Mouse (Mus musculus) heart, embryonic 14.5 days (tissue): Measurements from ENCODE around the gene Pla2g6. TPM values are rescaled to one million over a fixed set of nuclear protein-coding genes. Genes with fewer than 3 reads are reported as not detected.

Source experiments
- ATAC-seq: fragments of 200-750 bp; cut with Nextera tagmentation; 2 replicates; pipeline ENCODE4 v1.8.0; 2017; ENCODE audit warnings: low read depth, moderate TSS enrichment; ENCODE audit not compliant: insufficient number of reproducible peaks, insufficient read depth, low FRiP score
- H3K27ac ChIP-seq, 2 experiments: fragments of 200-500 bp in 1 of 2; fragments of 300-500 bp in 1 of 2; sonication (generic) in 1 of 2; replicated peaks in 1 of 2; 2 replicates each; pipeline ENCODE4 v1.5.1; 2012 to 2014; ENCODE audit warnings: low read depth in 2 of 2, low read length in 2 of 2, control low read depth in 1 of 2, mild to moderate bottlenecking in 1 of 2, mixed read lengths in 1 of 2; ENCODE audit not compliant: control insufficient read depth in 1 of 2, insufficient read depth in 1 of 2
- H3K27me3 ChIP-seq: fragments of 300-500 bp; sonication (generic); 2 replicates; pipeline ENCODE4 v1.6.1; 2014; ENCODE audit warnings: mild to moderate bottlenecking, low read length, control low read depth; ENCODE audit not compliant: control insufficient read depth, insufficient read depth
- H3K36me3 ChIP-seq: fragments of 300-500 bp; sonication (generic); 2 replicates; pipeline ENCODE4 v1.6.1; 2014; ENCODE audit warnings: mild to moderate bottlenecking, control low read depth, low read length, mixed read lengths; ENCODE audit not compliant: control insufficient read depth, insufficient read depth
- H3K4me1 ChIP-seq, 2 experiments: fragments of 200-500 bp in 1 of 2; fragments of 300-500 bp in 1 of 2; sonication (generic) in 1 of 2; 2 replicates each; pipeline ENCODE4 v1.6.1; 2012 to 2014; ENCODE audit warnings: low read length in 2 of 2, control low read depth in 1 of 2, mixed read lengths in 1 of 2; ENCODE audit not compliant: control insufficient read depth in 2 of 2, insufficient read depth in 2 of 2
- H3K4me2 ChIP-seq: fragments of 300-500 bp; sonication (generic); 2 replicates; pipeline ENCODE4 v1.6.1; 2014; ENCODE audit warnings: mild to moderate bottlenecking, low read length
- H3K4me3 ChIP-seq, 2 experiments: fragments of 200-500 bp in 1 of 2; fragments of 300-500 bp in 1 of 2; sonication (generic) in 1 of 2; 2 replicates each; pipeline ENCODE4 v1.5.1; 2012 to 2014; ENCODE audit warnings: low read length in 2 of 2, mild to moderate bottlenecking in 2 of 2, control low read depth in 1 of 2, low read depth in 1 of 2, moderate library complexity in 1 of 2; ENCODE audit not compliant: control insufficient read depth in 1 of 2, insufficient read depth in 1 of 2
- H3K9ac ChIP-seq: fragments of 300-500 bp; sonication (generic); 2 replicates; pipeline ENCODE4 v1.6.1; 2014; ENCODE audit warnings: mild to moderate bottlenecking, low read length
- H3K9me3 ChIP-seq: fragments of 300-500 bp; sonication (generic); 2 replicates; pipeline ENCODE4 v1.6.1; 2016; ENCODE audit warnings: low read length, control low read depth; ENCODE audit not compliant: control insufficient read depth
- WGBS: fragments of 180-500 bp; shearing (Covaris S2); extraction: QIAGEN DNeasy Blood & Tissue Kit; methylation state at CpG from one replicate; pipeline ENCODE4 v1.1.7; 2014; 5-methylcytosine and 5-hydroxymethylcytosine counted together
- polyA plus RNA-seq: library from polyadenylated mRNA; unstranded; fragments of >200 nt; fragmentation: Nextera tagmentation; extraction: Ambion mirVana; gene quantifications from 2 replicates; pipeline ENCODE4 v1.2.1, GENCODE M21; 2014

The Pla2g6 gene
- polyA plus RNA-seq, 1 experiment from 2014 or later: 11.7 TPM

DNA sequence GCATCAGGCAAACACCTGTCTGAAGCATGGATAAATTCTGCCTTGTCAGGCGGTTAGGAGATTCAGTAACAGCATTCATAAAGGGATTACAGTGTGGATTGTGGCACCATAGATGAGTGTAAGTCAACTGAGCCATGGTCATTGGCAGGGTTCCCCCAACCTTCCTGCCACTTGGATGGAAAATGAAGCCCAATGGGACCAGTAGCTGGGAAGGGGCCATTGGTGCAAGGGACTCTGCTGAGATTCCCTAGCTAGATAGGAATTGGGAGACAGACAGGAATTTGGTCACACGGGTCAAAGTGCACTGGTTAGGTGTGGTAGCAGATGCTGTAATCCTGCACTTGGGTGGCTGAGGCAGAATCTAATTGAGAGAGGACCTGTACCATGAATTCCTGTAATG is 78.0 kb downstream of the Pla2g6 start:
- 81% methylated on average over 2 of the region's 2 CpGs for WGBS
- H3K9ac ChIP-seq: no peak overlapping the region
- no peak overlapping the region for H3K4me3 ChIP-seq
- H3K9me3 ChIP-seq: no peaks in the 10 kb centered on the region
- peaks cover 18% of the 10 kb centered on the region for H3K27me3 ChIP-seq
- H3K4me2 ChIP-seq: no peak overlapping the region
- peaks cover 9 to 19% of the 10 kb centered on the region in 2 experiments for H3K4me1 ChIP-seq
- no peak for ATAC-seq
- peaks cover 34% of the 10 kb centered on the region for H3K36me3 ChIP-seq
- H3K27ac ChIP-seq: no peak overlapping the region

DNA sequence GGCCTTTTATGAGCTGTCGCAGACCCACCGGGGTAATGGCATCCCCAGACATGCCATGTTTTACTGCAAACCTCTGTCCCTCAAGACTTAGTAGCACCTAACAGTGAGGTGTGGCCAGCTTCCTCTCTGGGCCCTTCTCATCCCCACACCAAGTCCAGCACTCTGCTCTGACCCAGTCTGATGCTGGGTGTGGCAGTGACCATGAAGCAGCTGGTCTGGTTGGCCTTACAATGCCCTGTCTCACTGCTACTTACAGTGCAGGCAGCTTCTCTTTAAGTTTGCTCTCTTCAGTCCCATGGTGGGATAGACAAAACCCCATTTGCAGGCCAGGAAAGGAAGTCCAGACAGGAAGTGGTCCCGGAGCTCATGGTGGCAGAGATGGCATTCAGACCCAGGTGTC is 82.9 kb downstream of the Pla2g6 start:
- Histone ChIP-seq H3K4me1 (peaks cover 18 to 23% of the 10 kb centered on the region in 2 experiments), H3K4me2 (no peak overlapping the region), H3K36me3 (peaks cover 59% of the 10 kb centered on the region), H3K27ac (no peak overlapping the region), H3K27me3 (no peaks in the 10 kb centered on the region), H3K4me3 (no peak overlapping the region), H3K9ac (no peak overlapping the region), H3K9me3 (no peaks in the 10 kb centered on the region)
- 85% methylated on average over 3 of the region's 3 CpGs for WGBS
- no peak for ATAC-seq

DNA sequence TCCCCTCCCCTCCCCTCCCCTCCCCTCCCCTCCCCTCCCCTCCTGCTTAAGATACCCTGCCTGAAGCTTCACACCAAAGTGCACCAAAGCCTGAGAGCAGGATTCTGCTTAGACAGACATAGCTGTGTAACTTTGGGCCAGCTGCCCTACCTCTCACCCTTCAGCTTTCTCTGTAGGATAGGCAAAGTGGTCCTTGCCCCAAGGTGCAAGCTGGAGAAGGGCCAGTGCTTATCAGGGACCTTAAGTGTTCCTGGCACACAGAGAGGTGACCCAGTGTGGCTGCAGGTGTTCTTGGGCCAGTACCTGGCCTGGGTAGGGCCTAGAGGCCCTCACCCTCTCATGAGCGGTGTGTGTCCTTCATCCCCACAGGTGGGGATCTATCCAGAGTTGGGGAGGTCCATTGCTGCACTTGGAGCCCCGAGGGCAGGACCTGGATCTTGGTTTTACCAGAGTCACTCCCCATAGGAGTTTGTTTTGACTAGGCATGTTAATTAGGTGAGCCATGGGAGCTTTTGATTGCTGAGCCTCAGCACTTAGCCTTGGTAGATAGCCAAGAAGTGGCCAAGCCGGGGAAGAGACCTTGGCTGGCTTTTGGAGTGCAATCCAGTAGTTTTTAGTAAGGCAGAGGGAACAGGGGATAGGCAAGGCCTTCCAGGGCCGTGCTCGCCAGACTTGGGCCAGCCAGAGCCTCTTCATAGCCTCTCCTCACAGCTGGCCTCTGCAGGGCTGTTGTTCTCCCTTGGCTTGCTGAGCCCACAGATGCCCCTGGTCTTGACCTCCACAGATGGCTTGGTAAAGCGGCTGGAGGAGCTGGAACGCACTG is 83.9 kb downstream of the Pla2g6 start:
- no peak overlapping the region for H3K4me3 ChIP-seq
- WGBS: 61% methylated on average over 7 of the region's 7 CpGs

DNA sequence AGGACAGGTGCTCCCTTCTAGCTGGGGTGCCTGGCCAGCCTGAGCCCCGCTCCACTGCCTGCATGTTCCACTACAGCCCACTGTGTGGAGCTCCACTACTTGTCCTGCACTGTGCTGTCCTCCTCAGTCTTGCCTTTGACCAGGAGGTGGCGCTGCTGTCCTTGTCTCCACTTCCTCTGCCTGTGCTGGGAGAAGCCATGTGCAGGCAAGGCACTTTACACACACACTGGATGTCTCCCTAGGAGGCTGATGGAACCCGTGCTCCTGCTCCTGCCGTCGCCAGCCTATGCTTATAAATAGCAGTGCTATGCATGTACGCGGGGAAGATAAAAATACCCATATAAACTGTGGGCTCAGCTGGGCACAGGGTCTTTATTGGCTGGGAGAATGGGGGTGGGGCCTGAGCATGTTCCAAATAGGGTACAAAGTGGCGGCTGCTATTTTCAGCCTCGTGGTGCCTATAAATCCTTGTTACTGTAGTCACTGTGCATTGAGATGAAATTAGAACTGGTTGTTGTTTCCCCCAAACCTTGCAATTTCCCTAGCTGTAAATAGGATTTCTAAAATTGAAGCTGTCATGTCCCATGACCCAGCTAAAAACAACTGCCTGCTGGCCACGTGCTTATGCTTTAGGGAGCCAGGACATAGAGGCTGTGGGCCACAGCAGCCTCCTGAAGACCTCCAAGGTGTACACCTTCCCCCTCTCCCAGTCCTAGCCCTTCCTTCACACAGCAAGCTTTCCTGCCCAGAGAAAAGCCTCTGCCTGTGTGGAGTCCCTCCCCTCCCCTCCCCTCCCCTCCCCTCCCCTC is 84.8 kb downstream of the Pla2g6 start:
- H3K4me2 ChIP-seq: 0 out of 2 replicates have a peak overlapping the region, but pooled peaks have one; percentile 32
- 5% methylated on average over 10 of the region's 10 CpGs for WGBS
- ATAC-seq: peak; percentile 90
- no peaks in the 10 kb centered on the region for H3K27me3 ChIP-seq
- peaks cover 18 to 23% of the 10 kb centered on the region in 2 experiments for H3K4me1 ChIP-seq
- peak overlapping the region; percentile 98 for H3K27ac ChIP-seq
- no peaks in the 10 kb centered on the region for H3K9me3 ChIP-seq
- no peak overlapping the region for H3K4me3 ChIP-seq
- H3K9ac ChIP-seq: no peak overlapping the region; the same call in 1 of the 2 replicates
- peaks cover 70% of the 10 kb centered on the region for H3K36me3 ChIP-seq

More for the DNA sequence above, 83.9 kb downstream of the Pla2g6 start:
- no peaks in the 10 kb centered on the region for H3K9me3 ChIP-seq
- H3K4me1 ChIP-seq: peaks cover 18 to 23% of the 10 kb centered on the region in 2 experiments
- H3K27me3 ChIP-seq: no peaks in the 10 kb centered on the region
- ATAC-seq: no peak
- peak overlapping the region; percentile 39; the same call in 1 of the 2 replicates for H3K9ac ChIP-seq
- no peak overlapping the region for H3K4me2 ChIP-seq
- H3K36me3 ChIP-seq: peaks cover 69% of the 10 kb centered on the region
- H3K27ac ChIP-seq: peak overlapping the region; percentile 94 to 97

DNA sequence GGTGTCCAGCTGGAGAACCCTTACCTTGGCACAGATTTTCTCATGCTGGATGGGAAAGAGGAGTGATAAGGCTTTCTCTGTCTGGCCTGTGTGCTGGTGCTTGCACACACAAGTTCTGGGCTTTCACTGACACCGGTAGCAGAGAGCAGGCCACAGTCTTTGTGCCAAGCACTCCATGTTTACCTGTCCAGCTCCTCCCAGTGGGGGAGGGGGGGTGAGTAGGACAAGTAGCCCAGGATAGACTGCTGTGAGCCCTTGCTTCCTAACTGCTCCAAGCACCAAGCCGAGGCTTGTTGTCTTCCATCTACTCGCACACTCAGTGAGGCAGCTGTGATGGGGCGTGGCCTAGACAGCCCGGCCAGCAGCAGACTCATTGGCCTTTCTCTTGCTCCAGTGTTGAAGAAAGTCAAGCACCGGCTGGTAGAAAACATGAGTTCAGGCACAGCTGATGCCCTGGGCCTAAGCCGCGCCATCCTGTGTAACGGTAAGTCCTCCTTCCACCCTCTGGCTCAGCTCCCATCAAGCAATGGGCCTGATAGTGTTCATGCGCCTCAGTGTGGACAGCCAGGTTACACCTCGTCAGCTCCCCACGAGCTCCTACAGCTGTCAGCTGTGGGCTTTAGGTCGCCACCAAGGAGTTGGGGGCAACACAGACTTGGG is 85.5 kb downstream of the Pla2g6 start:
- H3K9ac ChIP-seq: peak overlapping the region; percentile 3; the same call in 1 of the 2 replicates
- H3K4me3 ChIP-seq: no peak overlapping the region
- H3K27me3 ChIP-seq: no peaks in the 10 kb centered on the region
- peak overlapping the region; percentile 82 to 98 for H3K27ac ChIP-seq
- ATAC-seq: peak; percentile 2; the same call in 1 of the 2 replicates
- H3K9me3 ChIP-seq: no peaks in the 10 kb centered on the region
- 56% methylated on average over 13 of the region's 13 CpGs for WGBS
- peaks cover 18 to 23% of the 10 kb centered on the region in 2 experiments for H3K4me1 ChIP-seq
- H3K36me3 ChIP-seq: peaks cover 70% of the 10 kb centered on the region
- H3K4me2 ChIP-seq: no peak overlapping the region

DNA sequence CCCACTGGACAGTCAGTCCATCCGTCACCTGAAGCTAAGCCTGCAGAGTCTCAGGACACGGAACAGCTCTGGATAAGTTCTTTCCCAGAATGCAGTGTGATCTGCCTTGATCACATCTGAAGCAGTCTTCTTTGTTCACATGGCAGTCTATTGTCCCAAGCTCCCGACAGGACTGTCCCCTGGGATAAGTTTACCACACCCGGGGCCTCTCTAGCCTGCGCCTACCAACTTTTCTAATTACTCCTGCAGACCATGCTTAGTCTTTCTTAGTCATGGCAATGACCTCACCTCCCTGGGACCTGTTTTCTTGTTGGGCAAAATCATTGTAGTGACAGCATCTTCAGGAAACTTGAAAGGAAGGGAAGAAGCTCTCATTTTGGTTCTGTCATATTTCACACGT is 90.2 kb downstream of the Pla2g6 start:
- WGBS: 84% methylated on average over 6 of the region's 6 CpGs
- H3K36me3 ChIP-seq: peaks cover 71% of the 10 kb centered on the region

More for the DNA sequence above, 90.2 kb downstream of the Pla2g6 start:
- Histone ChIP-seq H3K27me3 (no peaks in the 10 kb centered on the region), H3K4me3 (no peak overlapping the region), H3K4me2 (no peak overlapping the region), H3K4me1 (peaks cover 11 to 18% of the 10 kb centered on the region in 2 experiments), H3K27ac (no peak overlapping the region), H3K9ac (no peak overlapping the region), H3K9me3 (no peaks in the 10 kb centered on the region)
- no peak for ATAC-seq
